Mouse (Mus musculus): Measurements from ENCODE around the gene Slitrk6. TPM values are rescaled to one million over a fixed set of nuclear protein-coding genes. Genes with fewer than 3 reads are reported as not detected.

Gene Slitrk6
- polyA plus RNA-seq (2016; fragmentation: Nextera tagmentation; extraction: Ambion mirVana) = 1.6 and 1.9 TPM in 2 replicates

DNA sequence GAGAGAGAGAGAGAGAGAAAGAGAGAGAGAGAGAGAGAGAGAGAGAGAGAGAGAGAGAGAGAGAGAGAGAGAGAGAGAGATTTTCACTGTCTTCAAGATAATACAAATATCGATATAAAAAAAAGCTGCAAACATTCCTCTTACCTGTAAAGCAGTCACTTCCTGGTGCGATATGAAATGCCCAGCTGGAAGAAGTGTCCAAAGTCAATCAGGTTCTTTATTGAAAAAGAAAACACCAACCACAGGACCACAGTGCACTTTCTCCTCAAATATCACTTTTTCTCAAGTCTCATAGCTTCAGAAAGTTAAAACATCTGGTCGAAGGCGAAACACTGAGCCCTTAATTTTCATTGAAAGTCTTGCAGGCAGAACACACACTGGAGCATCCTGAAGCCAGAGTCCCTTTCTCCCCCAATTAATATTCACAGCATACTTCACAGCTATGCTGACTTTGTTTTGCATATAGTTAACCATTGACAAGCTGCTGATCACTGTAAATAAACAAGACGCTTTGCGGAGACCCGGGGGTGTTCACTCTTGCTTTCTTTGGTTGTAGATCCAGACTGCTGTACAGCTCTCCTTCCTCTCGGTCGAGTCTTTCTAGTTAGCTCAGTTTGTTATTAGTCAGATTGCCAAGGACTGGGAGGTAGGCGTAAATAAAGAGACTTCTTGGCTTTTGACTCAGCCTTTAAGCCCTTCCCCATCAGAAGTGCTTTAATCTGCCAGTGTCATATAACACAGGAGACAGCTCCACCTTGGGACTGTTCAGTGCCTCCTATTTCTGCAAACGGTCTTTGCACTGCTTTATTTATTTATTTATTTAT lies at the start of gene Slitrk6:
Gene Slitrk6 (minus strand): TSS at position 666 of the 824 bp plus-strand sequence.
- Histone ChIP-seq H3K4me3 (peak within 1 kb of the TSS; percentile 23), H3K4me1 (peaks cover 4% of the 10 kb centered on the region; the same call in 1 of the 2 replicates), H3K27ac (replicated peaks) (no peak within 1 kb of the TSS), H3K27me3 (no peaks in the 10 kb centered on the region), H3K4me2 (replicated peaks) (peak within 1 kb of the TSS; percentile 47), H3K9ac (replicated peaks) (0 out of 2 replicates have a peak within 1 kb of the TSS, but pooled peaks have one; percentile 3), H3K9me3 (no peaks in the 10 kb centered on the region), H3K36me3 (no peaks in the 10 kb centered on the region)
- ATAC-seq (ENCODE audit: low FRiP score, low read depth) = peak; percentile 83
- 33% methylated on average over 11 of the region's 11 CpGs for WGBS

GRCm38 (mm10) chr14:110777546-110777945 lies 22.6 kb upstream of the Slitrk6 start:
- H3K4me3 ChIP-seq = no peak overlapping the region
- no peaks in the 10 kb centered on the region for H3K9me3 ChIP-seq
- H3K4me1 ChIP-seq = no peaks in the 10 kb centered on the region
- no peak for ATAC-seq (ENCODE audit: low FRiP score, low read depth)
- no peaks in the 10 kb centered on the region for H3K27me3 ChIP-seq
- no peak overlapping the region for H3K4me2 ChIP-seq (replicated peaks)
- H3K9ac ChIP-seq (replicated peaks) = no peak overlapping the region
- H3K27ac ChIP-seq (replicated peaks) = no peak overlapping the region
- H3K36me3 ChIP-seq = no peaks in the 10 kb centered on the region

DNA sequence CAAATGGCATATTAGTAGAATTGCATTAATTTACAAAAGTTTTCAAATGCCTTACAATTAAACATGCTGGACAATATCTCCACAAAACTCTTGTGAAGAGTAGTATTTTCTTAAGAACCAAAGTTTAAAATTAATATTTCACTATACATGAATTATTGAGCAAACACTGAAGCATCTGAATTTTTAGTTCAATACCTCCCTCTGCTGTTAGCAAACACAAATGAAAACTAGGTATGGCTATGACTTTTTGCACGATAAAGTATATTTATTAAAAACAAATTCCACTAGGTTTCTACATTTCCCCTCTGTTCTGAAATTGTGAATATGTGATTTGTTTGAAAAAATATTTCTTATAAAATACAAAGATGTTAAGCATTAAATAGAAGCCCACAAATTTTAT lies 15.7 kb upstream of the Slitrk6 start:
- H3K9me3 ChIP-seq = no peaks in the 10 kb centered on the region
- no peak overlapping the region for H3K4me3 ChIP-seq
- 88% methylated on average over 1 of the region's 1 CpGs for WGBS
- no peak overlapping the region for H3K27ac ChIP-seq (replicated peaks)
- H3K4me2 ChIP-seq (replicated peaks) = no peak overlapping the region
- H3K9ac ChIP-seq (replicated peaks) = no peak overlapping the region
- no peaks in the 10 kb centered on the region for H3K27me3 ChIP-seq
- H3K4me1 ChIP-seq = no peaks in the 10 kb centered on the region
- H3K36me3 ChIP-seq = no peaks in the 10 kb centered on the region
- no peak for ATAC-seq (ENCODE audit: low FRiP score, low read depth)

- no peak overlapping the region for H3K27ac ChIP-seq (replicated peaks)
- 20% methylated on average over 7 of the region's 7 CpGs for WGBS
- no peaks in the 10 kb centered on the region for H3K36me3 ChIP-seq
- H3K9ac ChIP-seq (replicated peaks) = no peak overlapping the region
- H3K4me2 ChIP-seq (replicated peaks) = no peak overlapping the region
- H3K4me3 ChIP-seq = no peak overlapping the region
- ATAC-seq (ENCODE audit: low FRiP score, low read depth) = 0 out of 2 replicates have a peak, but pooled peaks have one; percentile 38
- H3K9me3 ChIP-seq = no peaks in the 10 kb centered on the region
- no peaks in the 10 kb centered on the region for H3K4me1 ChIP-seq
- H3K27me3 ChIP-seq = no peaks in the 10 kb centered on the region
Observed at GRCm38 (mm10) chr14:110762588-110763220, 7.8 kb upstream of the Slitrk6 start.

GRCm38 (mm10) chr14:110760909-110761308 lies 6.0 kb upstream of the Slitrk6 start:
- no peak overlapping the region for H3K4me2 ChIP-seq (replicated peaks)
- WGBS = 58% methylated on average over 1 of the region's 1 CpGs
- H3K4me1 ChIP-seq = no peaks in the 10 kb centered on the region
- no peaks in the 10 kb centered on the region for H3K27me3 ChIP-seq
- H3K36me3 ChIP-seq = no peaks in the 10 kb centered on the region
- ATAC-seq (ENCODE audit: low FRiP score, low read depth) = no peak
- no peak overlapping the region for H3K27ac ChIP-seq (replicated peaks)
- H3K9me3 ChIP-seq = no peaks in the 10 kb centered on the region
- no peak overlapping the region for H3K4me3 ChIP-seq
- H3K9ac ChIP-seq (replicated peaks) = no peak overlapping the region

- H3K9ac ChIP-seq (replicated peaks) = no peak overlapping the region
- no peak overlapping the region for H3K27ac ChIP-seq (replicated peaks)
- no peaks in the 10 kb centered on the region for H3K36me3 ChIP-seq
- no peaks in the 10 kb centered on the region for H3K9me3 ChIP-seq
- H3K4me2 ChIP-seq (replicated peaks) = peak overlapping the region; percentile 47; the same call in 1 of the 2 replicates
- H3K4me3 ChIP-seq = no peak overlapping the region
- 63% methylated on average over 4 of the region's 4 CpGs for WGBS
- peak; percentile 25; the same call in 1 of the 2 replicates for ATAC-seq (ENCODE audit: low FRiP score, low read depth)
- H3K27me3 ChIP-seq = no peaks in the 10 kb centered on the region
- peaks cover 4% of the 10 kb centered on the region; the same call in 1 of the 2 replicates for H3K4me1 ChIP-seq
Observed at GRCm38 (mm10) chr14:110755308-110755650, 330 bp upstream of the Slitrk6 start.

GRCm38 (mm10) chr14:110739861-110740260 lies 15.1 kb downstream of the Slitrk6 start:
- ATAC-seq (ENCODE audit: low FRiP score, low read depth) = peak; percentile 90
- H3K4me1 ChIP-seq = no peaks in the 10 kb centered on the region
- no peak overlapping the region for H3K9ac ChIP-seq (replicated peaks)
- no peak overlapping the region for H3K4me2 ChIP-seq (replicated peaks)
- H3K36me3 ChIP-seq = no peaks in the 10 kb centered on the region
- no peak overlapping the region for H3K27ac ChIP-seq (replicated peaks)
- H3K27me3 ChIP-seq = peaks cover 12% of the 10 kb centered on the region; the same call in 1 of the 2 replicates
- no peak overlapping the region for H3K4me3 ChIP-seq
- H3K9me3 ChIP-seq = no peaks in the 10 kb centered on the region
- WGBS = 11% methylated on average over 7 of the region's 7 CpGs

DNA sequence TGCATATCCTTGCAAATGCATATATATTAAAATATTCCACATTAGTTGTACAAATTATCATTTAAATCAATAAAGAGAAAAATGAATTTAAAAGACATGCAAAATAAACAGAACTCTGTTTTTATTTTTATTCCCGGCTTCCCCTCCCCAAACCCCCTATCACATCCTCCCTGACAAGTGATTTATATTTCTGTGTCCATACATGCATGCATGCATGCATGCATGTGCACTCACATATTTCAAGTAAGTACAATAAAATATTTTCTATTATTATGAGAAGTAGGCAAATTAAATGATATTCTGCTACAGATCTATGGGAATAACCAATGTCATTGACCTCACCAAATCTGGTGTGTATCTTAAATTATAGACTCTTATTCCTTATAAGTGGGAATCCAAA lies 15.6 kb downstream of the Slitrk6 start:
- 0 out of 2 replicates have a peak, but pooled peaks have one; percentile 34 for ATAC-seq (ENCODE audit: low FRiP score, low read depth)
- Histone ChIP-seq H3K27me3 (peaks cover 7% of the 10 kb centered on the region; the same call in 1 of the 2 replicates), H3K4me3 (no peak overlapping the region), H3K36me3 (no peaks in the 10 kb centered on the region), H3K27ac (replicated peaks) (no peak overlapping the region), H3K9ac (replicated peaks) (no peak overlapping the region), H3K9me3 (no peaks in the 10 kb centered on the region), H3K4me1 (no peaks in the 10 kb centered on the region), H3K4me2 (replicated peaks) (no peak overlapping the region)
- WGBS = 80% methylated on average over 1 of the region's 1 CpGs

- Histone ChIP-seq H3K9ac (replicated peaks) (no peak overlapping the region), H3K27me3 (0 out of 2 replicates have a peak, but pooled peaks cover 3% of the 10 kb centered on the region), H3K4me1 (0 out of 2 replicates have a peak, but pooled peaks cover 3% of the 10 kb centered on the region), H3K4me2 (replicated peaks) (no peak overlapping the region), H3K27ac (replicated peaks) (no peak overlapping the region), H3K4me3 (no peak overlapping the region), H3K9me3 (no peaks in the 10 kb centered on the region), H3K36me3 (no peaks in the 10 kb centered on the region)
- ATAC-seq (ENCODE audit: low FRiP score, low read depth) = no peak
- WGBS = 10% methylated on average over 4 of the region's 4 CpGs
Observed at GRCm38 (mm10) chr14:110728344-110728910, 26.5 kb downstream of the Slitrk6 start.

GRCm38 (mm10) chr14:110724026-110724576 lies 30.8 kb downstream of the Slitrk6 start:
- Histone ChIP-seq H3K4me1 (0 out of 2 replicates have a peak, but pooled peaks cover 3% of the 10 kb centered on the region), H3K4me3 (no peak overlapping the region), H3K4me2 (replicated peaks) (no peak overlapping the region), H3K9me3 (no peaks in the 10 kb centered on the region), H3K9ac (replicated peaks) (no peak overlapping the region), H3K27me3 (no peaks in the 10 kb centered on the region), H3K36me3 (no peaks in the 10 kb centered on the region), H3K27ac (replicated peaks) (no peak overlapping the region)
- 20% methylated on average over 2 of the region's 2 CpGs for WGBS
- no peak for ATAC-seq (ENCODE audit: low FRiP score, low read depth)
